Mouse (Mus musculus): ENCODE data around the gene Prnp.

Gene Prnp

GRCm38 (mm10) chr2:131909683-131910572 is at the start of gene Prnp, which contains the start of gene Prn:
Gene Prnp, plus strand, starts transcription at chr2:131909928.
Gene Prn, plus strand, starts transcription at chr2:131909957.
- peak; percentile 26 for DNase-seq (ENCODE audit: extremely low read depth, low read depth, low spot score)

- no peak for DNase-seq (ENCODE audit: extremely low read depth, low read depth, low spot score)
These were observed 47.0 kb upstream of the Prnp start for GRCm38 (mm10) chr2:131862617-131863275.

- no peak for DNase-seq (ENCODE audit: extremely low read depth, low read depth, low spot score)
These were observed 46.3 kb upstream of the Prnp start for GRCm38 (mm10) chr2:131863472-131863871.

- DNase-seq (ENCODE audit: extremely low read depth, low read depth, low spot score) = no peak
These were observed 45.4 kb upstream of the Prnp start for GRCm38 (mm10) chr2:131864262-131864796.

DNA sequence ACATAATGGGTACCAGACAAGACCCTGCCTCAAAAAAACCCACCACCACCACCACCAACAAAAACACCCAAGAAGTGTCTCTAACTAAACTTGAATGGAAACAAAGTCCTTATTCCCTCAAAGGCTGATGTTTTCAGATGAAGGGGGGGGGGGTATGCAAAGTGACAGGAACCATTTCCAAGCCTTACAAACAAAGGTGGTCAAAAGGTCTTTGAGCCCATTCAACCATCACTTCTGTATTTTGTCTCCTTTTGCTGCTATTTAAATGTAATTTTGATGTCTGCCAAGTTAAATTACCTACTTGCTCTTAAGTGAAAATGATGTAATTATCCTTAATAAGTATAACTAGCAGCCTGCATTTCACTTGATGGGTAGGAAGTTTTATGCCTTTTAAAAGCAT is 43.1 kb upstream of the Prnp start:
- DNase-seq (ENCODE audit: extremely low read depth, low read depth, low spot score) = no peak

GRCm38 (mm10) chr2:131868983-131869382 is 40.7 kb upstream of the Prnp start:
- DNase-seq (ENCODE audit: extremely low read depth, low read depth, low spot score) = no peak

DNA sequence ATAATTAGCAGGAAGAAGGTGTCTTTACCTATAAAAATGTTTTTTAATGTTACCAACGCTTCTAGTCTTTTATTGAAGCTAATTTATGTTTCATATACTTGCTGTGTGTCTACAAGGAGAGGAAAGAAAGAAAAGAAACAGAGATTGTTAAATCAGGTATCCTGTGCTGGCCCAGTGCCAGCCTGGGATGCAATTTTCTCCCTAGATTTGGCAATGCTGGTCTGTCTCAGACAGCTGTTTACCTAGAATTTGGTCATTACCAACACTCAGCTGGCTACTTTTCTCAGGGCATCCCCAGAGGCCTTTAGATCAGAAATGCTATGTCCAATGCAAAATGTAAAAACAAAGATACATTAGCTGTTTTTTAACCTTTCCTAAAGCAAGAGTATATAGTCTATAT is 36.4 kb upstream of the Prnp start:
- DNase-seq (ENCODE audit: extremely low read depth, low read depth, low spot score) = no peak

GRCm38 (mm10) chr2:131876551-131877265 is 33.0 kb upstream of the Prnp start:
- DNase-seq (ENCODE audit: extremely low read depth, low read depth, low spot score) = no peak

GRCm38 (mm10) chr2:131881766-131882165 is 28.0 kb upstream of the Prnp start:
- DNase-seq (ENCODE audit: extremely low read depth, low read depth, low spot score) = no peak

GRCm38 (mm10) chr2:131883136-131883535 is 26.6 kb upstream of the Prnp start:
- DNase-seq (ENCODE audit: extremely low read depth, low read depth, low spot score) = no peak

DNA sequence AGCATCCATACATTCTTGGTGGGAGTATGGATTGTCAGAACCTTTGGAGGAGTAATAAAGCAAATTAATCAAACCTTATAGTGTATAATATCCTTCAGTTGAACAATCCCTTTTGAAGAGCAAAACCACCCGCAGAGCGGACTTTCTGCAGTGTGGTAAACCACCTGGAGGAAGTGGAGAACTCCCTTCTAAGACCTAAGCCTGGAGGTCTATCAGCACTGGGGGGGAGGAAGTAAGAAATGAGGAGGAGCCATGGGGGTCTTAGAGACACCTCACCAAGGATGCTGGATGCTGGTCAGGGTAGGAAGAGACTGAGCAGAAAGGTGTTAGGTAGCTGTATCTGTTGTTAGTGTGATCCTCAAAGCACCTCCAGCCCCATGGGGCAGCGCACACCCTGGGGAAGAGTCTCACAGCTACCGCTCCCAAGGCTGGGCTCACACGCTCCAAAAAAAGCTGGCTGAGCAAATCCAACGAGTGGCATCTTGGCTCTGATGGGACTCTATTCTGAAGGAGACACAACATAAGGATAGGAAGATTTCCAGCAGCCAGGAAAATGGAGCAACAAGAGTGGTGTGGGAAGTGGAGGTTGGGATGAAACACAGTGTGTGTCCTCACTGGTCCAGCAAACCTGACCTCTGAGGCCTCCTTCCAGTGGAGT is 23.1 kb upstream of the Prnp start:
- no peak for DNase-seq (ENCODE audit: extremely low read depth, low read depth, low spot score)

DNA sequence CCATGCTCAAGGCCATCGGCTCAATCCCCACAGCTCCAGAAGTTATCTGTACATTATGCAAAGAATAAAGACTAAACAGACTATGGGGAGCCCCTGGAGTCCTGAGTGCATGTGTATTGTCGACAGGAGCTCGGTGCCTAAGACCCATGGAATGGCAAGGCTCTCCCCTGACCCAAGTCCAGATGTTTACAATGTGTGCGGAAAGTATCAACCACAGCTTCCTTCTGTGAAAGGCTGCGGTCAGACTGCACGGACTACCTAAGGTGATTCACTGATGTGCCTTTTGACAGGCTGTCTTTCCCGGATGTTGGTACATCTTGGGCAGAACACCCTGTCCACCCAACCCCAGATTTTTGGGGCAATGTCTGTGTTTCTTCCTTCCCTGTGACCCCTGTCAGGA is 21.5 kb upstream of the Prnp start:
- no peak for DNase-seq (ENCODE audit: extremely low read depth, low read depth, low spot score)

DNA sequence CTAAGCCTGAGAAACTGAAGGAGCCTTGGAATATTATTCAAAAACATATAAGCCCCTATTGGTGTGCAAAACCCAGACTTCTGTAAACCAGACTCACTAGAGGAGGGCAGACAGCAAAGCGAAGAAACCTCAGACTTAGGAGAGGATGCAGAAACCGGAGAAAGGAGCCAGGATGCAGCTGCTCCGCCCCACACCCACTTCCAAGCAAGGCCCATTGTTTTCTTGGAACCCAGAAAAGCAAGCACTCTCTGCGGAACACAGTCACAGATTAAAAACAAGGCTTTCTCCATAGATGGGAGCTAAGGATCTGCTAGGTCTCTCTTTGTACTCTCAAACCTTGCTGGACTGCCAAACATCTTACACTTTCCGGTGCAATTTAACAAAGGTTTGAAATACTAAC is 17.2 kb upstream of the Prnp start:
- no peak for DNase-seq (ENCODE audit: extremely low read depth, low read depth, low spot score)

- no peak for DNase-seq (ENCODE audit: extremely low read depth, low read depth, low spot score)
These were observed 14.6 kb upstream of the Prnp start for GRCm38 (mm10) chr2:131895106-131895505.

- no peak for DNase-seq (ENCODE audit: extremely low read depth, low read depth, low spot score)
These were observed 13.7 kb upstream of the Prnp start for GRCm38 (mm10) chr2:131896011-131896410.

GRCm38 (mm10) chr2:131897336-131898109 is 12.2 kb upstream of the Prnp start:
- no peak for DNase-seq (ENCODE audit: extremely low read depth, low read depth, low spot score)

GRCm38 (mm10) chr2:131902423-131902822 is 7.3 kb upstream of the Prnp start:
- no peak for DNase-seq (ENCODE audit: extremely low read depth, low read depth, low spot score)

DNA sequence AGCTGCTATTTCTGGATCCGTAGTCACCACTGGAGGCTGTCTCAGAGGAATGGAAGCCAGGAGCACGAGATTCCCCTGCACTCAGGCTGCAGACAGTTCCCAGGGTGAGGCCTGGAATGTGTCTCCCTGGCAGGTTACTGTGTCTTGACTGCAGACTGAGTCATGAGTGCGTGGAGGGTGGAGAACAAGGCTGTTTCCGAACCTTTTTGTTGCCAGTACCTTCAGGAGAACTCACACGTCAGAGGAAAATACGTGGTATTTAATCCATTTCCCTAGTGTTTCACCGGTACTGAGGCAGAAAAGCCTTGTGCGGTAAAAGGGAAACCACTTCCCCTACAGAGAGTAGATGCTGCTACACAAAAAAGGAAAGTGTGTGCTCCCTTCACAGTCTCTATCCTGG is 6.9 kb upstream of the Prnp start:
- DNase-seq (ENCODE audit: extremely low read depth, low read depth, low spot score) = no peak

GRCm38 (mm10) chr2:131905025-131905424 is 4.7 kb upstream of the Prnp start:
- DNase-seq (ENCODE audit: extremely low read depth, low read depth, low spot score) = no peak

DNA sequence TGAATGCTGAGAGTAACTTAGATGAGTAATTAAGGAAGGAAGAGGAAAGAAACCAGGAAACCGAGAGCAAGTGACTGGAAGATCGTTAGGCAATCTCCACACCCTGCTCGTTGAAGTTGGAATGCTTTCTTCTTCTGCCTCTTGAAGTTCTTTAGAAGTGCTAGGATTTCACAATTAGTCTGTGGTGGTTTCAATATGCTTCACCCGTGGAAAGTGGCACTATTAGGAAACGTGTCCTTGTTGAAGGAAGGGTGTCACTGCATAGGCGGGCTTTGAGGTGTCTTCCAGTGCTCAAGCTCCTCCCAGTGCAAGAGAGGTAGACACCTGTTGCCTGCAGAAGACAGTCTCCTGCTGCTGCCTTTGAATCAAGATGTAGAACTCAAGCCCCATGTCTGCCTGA is 4.0 kb upstream of the Prnp start:
- DNase-seq (ENCODE audit: extremely low read depth, low read depth, low spot score) = no peak
